Mouse (Mus musculus): ENCODE measurements around the gene Rbm34.

DNA sequence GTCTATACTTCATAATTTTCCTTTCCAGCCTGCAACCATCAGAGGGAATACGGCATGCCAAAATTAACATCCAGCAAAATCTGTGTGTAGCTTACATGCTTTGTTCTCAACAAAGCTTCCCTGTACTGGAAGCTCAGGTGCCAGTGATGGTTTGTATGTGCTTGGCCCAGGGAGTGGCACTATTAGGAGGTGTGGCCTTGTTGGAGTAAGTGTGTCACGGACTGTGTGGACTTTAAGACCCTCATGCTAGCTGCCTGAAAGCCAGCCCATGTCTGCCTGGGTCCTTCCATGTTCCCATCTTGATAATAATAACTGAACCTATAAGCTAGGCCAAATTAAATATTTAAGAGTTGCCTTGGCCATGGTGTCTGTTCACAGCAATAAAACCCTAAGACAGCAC, 35.5 kb downstream of the Rbm34 start:
- TF ChIP-seq MEF2A (IDR thresholded peaks at IDR 0.05; ENCODE audit: borderline replicate concordance, low read depth, low read length) (no peak), MAFK (IDR thresholded peaks at IDR 0.05; ENCODE audit: insufficient replicate concordance, low read length) (no peak), E2F4 (IDR thresholded peaks at IDR 0.05; ENCODE audit: insufficient replicate concordance, low read depth, low read length) (no peak), POLR2AphosphoS2 (IDR thresholded peaks at IDR 0.05; ENCODE audit: low read depth, low read length) (no peak), EP300 (IDR thresholded peaks at IDR 0.05; ENCODE audit: low read length) (no peak), CHD2 (IDR thresholded peaks at IDR 0.05; ENCODE audit: low read length) (no peak), MAX (IDR thresholded peaks at IDR 0.05; ENCODE audit: low read length) (no peak), CTCF (conservative IDR thresholded peaks at IDR 0.05 in 1 of 2, IDR thresholded peaks at IDR 0.05 in 1 of 2; ENCODE audit: low read depth in 2 of 2, low read length in 2 of 2) (no peak), HCFC1 (IDR thresholded peaks at IDR 0.05; ENCODE audit: low read depth, low read length) (no peak), USF1 (IDR thresholded peaks at IDR 0.05; ENCODE audit: low read depth, low read length) (no peak), ZC3H11A (IDR thresholded peaks at IDR 0.05; ENCODE audit: low read depth, low read length) (no peak), TCF12 (IDR thresholded peaks at IDR 0.05; ENCODE audit: low read depth, low read length) (no peak), USF2 (conservative IDR thresholded peaks at IDR 0.05; ENCODE audit: low read depth, low read length) (no peak)

Measured in CH12.LX (cell line).